Mouse (Mus musculus) heart, embryonic 12.5 days (tissue): Measurements from ENCODE around the gene Pigl. TPM values are rescaled to one million over a fixed set of nuclear protein-coding genes. Genes with fewer than 3 reads are reported as not detected.

ENCODE experiments used
- ATAC-seq: fragments of 200-750 bp; cut with Nextera tagmentation; 2 replicates; pipeline ENCODE4 v1.8.0; 2017; ENCODE audit warnings: moderate TSS enrichment, moderate library complexity; ENCODE audit not compliant: insufficient number of reproducible peaks, low FRiP score
- H3K27ac ChIP-seq: fragments of 300-500 bp; sonication (generic); 2 replicates; pipeline ENCODE4 v1.5.1; 2016; ENCODE audit warnings: mild to moderate bottlenecking, moderate library complexity; ENCODE audit not compliant: poor library complexity, severe bottlenecking
- H3K27me3 ChIP-seq: fragments of 300-500 bp; sonication (generic); replicated peaks from 2 replicates; pipeline ENCODE4 v1.6.1; 2016; ENCODE audit warnings: mild to moderate bottlenecking, moderate library complexity
- H3K36me3 ChIP-seq: fragments of 300-500 bp; sonication (generic); 2 replicates; pipeline ENCODE4 v1.6.1; 2016; ENCODE audit warnings: mild to moderate bottlenecking, moderate library complexity
- H3K4me1 ChIP-seq: fragments of 300-500 bp; sonication (generic); replicated peaks from 2 replicates; pipeline ENCODE4 v1.6.1; 2016; ENCODE audit warnings: mild to moderate bottlenecking
- H3K4me2 ChIP-seq: fragments of 300-500 bp; sonication (generic); 2 replicates; pipeline ENCODE4 v1.6.1; 2016; ENCODE audit warnings: mild to moderate bottlenecking, moderate library complexity
- H3K4me3 ChIP-seq: fragments of 300-500 bp; sonication (generic); 2 replicates; pipeline ENCODE4 v1.5.1; 2016; ENCODE audit warnings: mild to moderate bottlenecking
- H3K9ac ChIP-seq: fragments of 300-500 bp; sonication (generic); 2 replicates; pipeline ENCODE4 v1.6.1; 2016; ENCODE audit warnings: mild to moderate bottlenecking, moderate library complexity
- H3K9me3 ChIP-seq: fragments of 300-500 bp; sonication (generic); replicated peaks from 2 replicates; pipeline ENCODE4 v1.6.1; 2016; ENCODE audit warnings: mild to moderate bottlenecking, moderate library complexity
- WGBS: fragments of 180-500 bp; shearing (Covaris S2); methylation state at CpG from one replicate; pipeline ENCODE4 v1.1.7; 2016; 5-methylcytosine and 5-hydroxymethylcytosine counted together
- polyA plus RNA-seq: library from polyadenylated mRNA; unstranded; fragments of >200 nt; fragmentation: Nextera tagmentation; extraction: Ambion mirVana; gene quantifications from 2 replicates; pipeline ENCODE4 v1.2.1, GENCODE M21; 2016

The Pigl gene
- polyA plus RNA-seq, 1 experiment from 2014 or later, result 10.3 TPM

DNA sequence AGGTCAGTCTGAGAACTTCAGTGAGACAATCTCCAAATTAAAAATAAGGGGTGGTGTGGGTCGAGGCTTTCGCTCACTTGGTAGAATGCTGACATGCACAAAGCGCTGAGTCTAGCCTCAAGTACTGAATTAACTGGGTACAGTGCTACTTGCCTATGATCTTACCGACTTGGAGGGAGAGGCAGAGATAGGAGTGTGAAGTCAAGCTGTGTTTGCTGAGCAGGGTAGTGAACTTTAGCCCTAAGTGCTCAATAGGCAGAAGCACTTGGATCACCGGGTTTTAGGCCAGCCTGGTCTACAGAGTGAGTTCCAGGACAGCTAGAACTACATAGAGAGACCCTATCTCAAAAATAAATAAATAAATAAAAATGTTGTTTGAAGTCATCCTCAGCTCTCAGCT is 98.9 kb downstream of the Pigl start:
- Histone ChIP-seq H3K4me2 (no peak overlapping the region), H3K9ac (no peak overlapping the region), H3K4me1 (peaks cover 31% of the 10 kb centered on the region), H3K4me3 (no peak overlapping the region), H3K27me3 (no peaks in the 10 kb centered on the region), H3K9me3 (no peaks in the 10 kb centered on the region), H3K27ac (no peak overlapping the region), H3K36me3 (peaks cover 23% of the 10 kb centered on the region)
- WGBS, result 59% methylated on average over 5 of the region's 5 CpGs
- no peak for ATAC-seq

DNA sequence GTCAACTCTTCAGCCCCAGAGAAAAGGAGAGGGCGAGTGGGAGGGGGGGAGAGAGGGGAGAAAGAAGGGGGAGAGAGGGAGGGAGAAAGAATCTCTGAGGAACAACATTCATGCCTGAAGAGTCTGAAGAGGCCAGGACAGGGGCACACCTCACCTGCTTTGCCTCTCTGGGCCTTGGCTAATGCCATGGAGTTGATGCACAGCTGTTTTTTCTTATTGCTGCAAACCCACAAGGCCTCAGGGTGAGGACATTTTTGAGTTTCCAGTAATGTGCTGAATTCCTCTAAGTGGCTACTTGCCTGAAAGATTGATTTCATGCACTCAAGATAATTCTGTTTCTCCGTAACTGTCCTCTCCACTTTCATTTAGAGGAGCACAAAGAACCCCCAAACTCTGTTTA is 99.9 kb downstream of the Pigl start:
- Histone ChIP-seq H3K4me1 (peaks cover 31% of the 10 kb centered on the region), H3K4me3 (no peak overlapping the region), H3K27me3 (no peaks in the 10 kb centered on the region), H3K4me2 (no peak overlapping the region), H3K9ac (no peak overlapping the region), H3K9me3 (no peaks in the 10 kb centered on the region), H3K36me3 (peaks cover 21% of the 10 kb centered on the region), H3K27ac (no peak overlapping the region)
- no peak for ATAC-seq
- WGBS, result 69% methylated on average over 2 of the region's 2 CpGs

DNA sequence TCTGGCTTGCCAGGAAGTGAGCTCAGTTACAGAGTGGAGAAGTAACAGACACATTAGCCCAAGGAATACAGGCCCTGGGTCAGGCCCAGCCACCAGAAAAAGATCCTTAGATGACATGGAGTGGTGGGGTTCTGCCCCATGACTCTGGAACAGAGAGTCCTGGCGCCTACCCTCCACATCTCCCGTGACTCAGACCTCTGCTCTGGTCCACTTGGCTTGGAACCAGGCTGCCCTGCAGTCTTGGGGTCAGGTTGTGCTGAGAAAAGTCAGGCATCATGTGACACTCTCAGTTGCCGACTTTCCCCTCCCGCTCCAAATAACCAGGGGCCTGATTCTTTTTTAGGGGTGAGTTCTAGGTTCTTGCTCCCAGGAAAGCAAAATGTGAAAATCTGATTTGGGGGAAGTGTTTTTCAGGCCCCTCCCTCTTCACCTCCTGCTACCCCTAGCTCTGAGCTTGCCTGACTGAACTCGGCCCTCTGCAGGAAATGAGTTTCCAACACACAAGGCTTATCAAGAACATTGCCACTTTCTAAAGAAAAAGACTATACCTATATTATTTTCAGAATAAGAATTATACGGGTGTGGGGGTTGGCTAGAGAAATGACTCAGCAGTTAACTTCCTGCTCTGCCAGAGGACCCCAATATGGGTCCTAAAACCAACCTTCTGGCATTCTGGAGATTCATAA is 100.8 kb downstream of the Pigl start:
- no peak for ATAC-seq
- no peak overlapping the region for H3K27ac ChIP-seq
- no peak overlapping the region for H3K4me3 ChIP-seq
- 33% methylated on average over 6 of the region's 6 CpGs for WGBS
- H3K4me1 ChIP-seq, result peaks cover 22% of the 10 kb centered on the region
- H3K36me3 ChIP-seq, result peaks cover 12% of the 10 kb centered on the region
- no peaks in the 10 kb centered on the region for H3K9me3 ChIP-seq
- no peak overlapping the region for H3K4me2 ChIP-seq
- H3K27me3 ChIP-seq, result no peaks in the 10 kb centered on the region
- no peak overlapping the region for H3K9ac ChIP-seq

DNA sequence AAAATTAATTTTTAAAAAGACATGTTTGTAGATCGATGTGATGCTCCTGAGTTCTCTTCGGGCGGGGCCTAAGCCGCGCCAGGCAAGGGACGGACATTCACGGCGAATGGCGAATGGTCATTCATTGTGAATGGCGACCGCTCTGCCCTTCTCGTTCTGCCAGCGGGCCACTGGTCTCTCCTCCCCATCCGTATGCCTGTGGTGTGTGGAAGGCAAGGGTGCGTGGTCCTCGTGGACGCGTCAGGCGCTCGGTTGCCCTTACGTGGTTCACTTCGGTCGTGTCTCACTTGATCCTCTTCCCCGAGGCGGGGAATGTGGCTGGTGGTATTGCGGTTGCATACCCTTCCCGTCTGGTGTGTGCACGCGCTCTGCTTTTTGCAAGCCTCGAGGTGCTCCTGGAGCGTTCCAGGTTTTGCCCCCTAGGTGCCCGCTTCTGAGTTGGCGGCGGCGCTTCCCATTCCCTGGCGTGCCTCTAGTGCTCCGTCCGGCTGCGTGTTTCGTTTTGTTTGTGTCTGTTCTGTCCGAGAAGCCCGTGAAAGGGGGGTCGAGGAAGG is 102.3 kb downstream of the Pigl start:
- H3K4me1 ChIP-seq, result peaks cover 10% of the 10 kb centered on the region
- H3K4me2 ChIP-seq, result peak overlapping the region; percentile 90
- peak overlapping the region; percentile 46 for H3K4me3 ChIP-seq
- peak overlapping the region; percentile 66 for H3K9ac ChIP-seq
- ATAC-seq, result no peak
- no peak overlapping the region for H3K27ac ChIP-seq
- WGBS, result 27% methylated on average over 43 of the region's 43 CpGs
- H3K36me3 ChIP-seq, result no peaks in the 10 kb centered on the region
- no peaks in the 10 kb centered on the region for H3K27me3 ChIP-seq
- no peaks in the 10 kb centered on the region for H3K9me3 ChIP-seq

DNA sequence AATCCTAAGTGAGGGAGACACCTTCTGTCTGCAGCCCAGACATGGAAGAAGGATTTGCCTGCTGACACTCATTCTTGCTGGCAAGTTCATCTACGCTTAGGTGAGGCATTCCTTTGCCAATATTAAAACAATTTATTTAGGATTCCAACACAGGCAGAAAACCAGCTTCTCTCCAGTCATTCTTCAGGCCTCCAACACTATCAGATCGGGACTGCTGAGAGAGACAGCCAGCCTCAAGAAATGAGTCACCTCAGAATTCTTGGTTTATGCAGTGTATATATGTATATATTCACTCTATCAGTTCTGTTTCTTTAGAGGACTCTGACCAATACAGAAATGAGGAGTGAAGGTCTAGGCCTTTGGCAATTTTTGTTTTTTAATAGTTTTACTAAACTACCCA is 105.3 kb downstream of the Pigl start:
- Histone ChIP-seq H3K4me2 (no peak overlapping the region), H3K36me3 (no peaks in the 10 kb centered on the region), H3K9me3 (no peaks in the 10 kb centered on the region), H3K27ac (no peak overlapping the region), H3K4me1 (peaks cover 10% of the 10 kb centered on the region), H3K27me3 (no peaks in the 10 kb centered on the region), H3K4me3 (no peak overlapping the region), H3K9ac (no peak overlapping the region)
- no peak for ATAC-seq
- WGBS, result 81% methylated on average over 2 of the region's 2 CpGs

Other genes with a start within 250 kb of the Pigl start
- 0.83 and 1.1 TPM in 2 replicates for gene Adora2b, start 209.5 kb upstream of the Pigl start, polyA plus RNA-seq
- gene Zswim7, start 177.1 kb upstream of the Pigl start, polyA plus RNA-seq, result 17.8 and 18.7 TPM in 2 replicates
- 20.7 and 23.2 TPM in 2 replicates for gene Ttc19, start 177.0 kb upstream of the Pigl start, polyA plus RNA-seq
- 132 and 143 TPM in 2 replicates for gene Ncor1, start 81 bp downstream of the Pigl start, polyA plus RNA-seq
- gene Cenpv, start 80.8 kb downstream of the Pigl start, polyA plus RNA-seq, result 19.7 and 22.1 TPM in 2 replicates
- 2,594 and 2,627 TPM in 2 replicates for gene Ubb, start 92.7 kb downstream of the Pigl start, polyA plus RNA-seq
- gene Trpv2, start 116.0 kb downstream of the Pigl start, polyA plus RNA-seq, result 4.3 and 4.6 TPM in 2 replicates
- 18.6 and 19.6 TPM in 2 replicates for gene Lrrc75a, start 190.1 kb downstream of the Pigl start, polyA plus RNA-seq
- 51.0 and 58.3 TPM in 2 replicates for gene Mmgt2, start 190.2 kb downstream of the Pigl start, polyA plus RNA-seq